Mouse (Mus musculus): ENCODE results near the gene Scn9a. TPM values are rescaled to one million over a fixed set of nuclear protein-coding genes. Genes with fewer than 3 reads are reported as not detected.

Scn9a gene
- polyA plus RNA-seq, 1 experiment from 2014 or later: 0.02 TPM

DNA sequence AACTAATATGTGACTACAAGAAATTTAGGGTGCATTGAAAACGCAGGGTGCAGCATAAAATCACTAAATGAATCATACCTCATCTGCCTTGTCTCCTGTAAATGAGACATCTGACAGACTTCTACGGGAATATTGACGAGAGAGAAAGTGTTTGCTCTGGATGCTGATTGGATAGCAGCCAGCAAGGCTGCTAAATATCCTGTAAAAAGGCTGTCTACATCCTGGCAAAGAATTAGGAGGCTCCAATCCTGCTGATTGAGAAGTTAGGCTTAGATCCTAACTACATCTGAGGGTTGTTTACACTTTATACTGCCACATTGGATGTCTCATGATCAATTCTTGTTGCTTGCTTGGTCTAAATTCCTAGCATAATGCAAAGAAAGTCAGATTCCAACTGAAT lies 44.6 kb downstream of the Scn9a start:
- no peak for ATAC-seq (ENCODE audit: low read depth)
- 63% methylated on average over 3 of the region's 3 CpGs for WGBS (ENCODE audit: insufficient replicate concordance)
- no peaks in the 10 kb centered on the region for H3K4me1 ChIP-seq (ENCODE audit: control insufficient read depth, low read depth, low read length)
- no peak overlapping the region for H3K4me2 ChIP-seq (ENCODE audit: low read depth, low read length)
- H3K9ac ChIP-seq (ENCODE audit: low read depth, low read length): no peak overlapping the region
- H3K27ac ChIP-seq (ENCODE audit: low read length): no peak overlapping the region
- no peaks in the 10 kb centered on the region for H3K36me3 ChIP-seq (ENCODE audit: control insufficient read depth, insufficient read depth)
- H3K9me3 ChIP-seq (replicated peaks; ENCODE audit: control insufficient read depth, low read length): no peaks in the 10 kb centered on the region
- H3K27me3 ChIP-seq (ENCODE audit: control insufficient read depth, insufficient read depth, low read depth, low read length): no peaks in the 10 kb centered on the region
- no peak overlapping the region for H3K4me3 ChIP-seq (ENCODE audit: low read depth, low read length)

DNA sequence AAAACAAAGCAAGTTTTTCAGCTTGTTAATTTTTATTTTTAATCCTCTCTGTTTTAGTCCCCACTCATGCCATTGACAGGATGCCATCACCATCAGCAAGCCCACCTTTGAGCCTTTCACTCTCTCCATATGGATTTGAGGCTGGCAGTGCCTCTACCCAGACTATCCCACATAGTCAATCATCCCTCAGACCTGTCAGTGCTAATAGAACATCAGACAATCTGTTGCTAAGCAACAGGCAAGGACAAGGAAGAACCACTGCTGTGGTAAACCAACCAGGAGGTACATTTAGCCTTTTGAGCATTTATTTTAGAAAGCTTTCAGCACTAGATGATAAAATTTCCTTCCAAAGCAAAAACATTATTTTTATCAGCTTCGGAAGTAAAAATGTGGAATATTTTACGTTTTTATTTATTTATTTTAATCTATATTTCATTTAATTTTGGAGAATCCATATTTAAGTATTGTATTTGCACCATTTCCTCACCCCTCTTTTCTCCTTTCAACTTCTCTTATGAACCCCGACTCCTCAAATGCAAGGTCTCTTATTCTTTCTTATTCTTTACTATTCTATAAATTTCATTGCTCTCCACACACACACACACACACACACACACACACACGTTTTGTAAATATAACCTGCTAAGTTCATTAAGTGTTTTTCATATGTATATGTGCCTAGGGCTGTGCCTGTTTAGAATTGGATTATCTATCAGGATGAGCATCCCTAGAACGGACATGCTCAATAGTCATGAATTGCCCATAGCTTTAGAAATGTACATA lies 54.5 kb downstream of the Scn9a start:
- Histone ChIP-seq H3K4me3 (ENCODE audit: low read depth, low read length) (no peak overlapping the region), H3K4me2 (ENCODE audit: low read depth, low read length) (no peak overlapping the region), H3K9me3 (replicated peaks; ENCODE audit: control insufficient read depth, low read length) (no peaks in the 10 kb centered on the region), H3K36me3 (ENCODE audit: control insufficient read depth, insufficient read depth) (no peaks in the 10 kb centered on the region), H3K27ac (ENCODE audit: low read length) (no peak overlapping the region), H3K4me1 (ENCODE audit: control insufficient read depth, low read depth, low read length) (no peaks in the 10 kb centered on the region), H3K27me3 (ENCODE audit: control insufficient read depth, insufficient read depth, low read depth, low read length) (no peaks in the 10 kb centered on the region), H3K9ac (ENCODE audit: low read depth, low read length) (no peak overlapping the region)
- WGBS (ENCODE audit: insufficient replicate concordance): 49% methylated on average over 5 of the region's 5 CpGs
- no peak for ATAC-seq (ENCODE audit: low read depth)

DNA sequence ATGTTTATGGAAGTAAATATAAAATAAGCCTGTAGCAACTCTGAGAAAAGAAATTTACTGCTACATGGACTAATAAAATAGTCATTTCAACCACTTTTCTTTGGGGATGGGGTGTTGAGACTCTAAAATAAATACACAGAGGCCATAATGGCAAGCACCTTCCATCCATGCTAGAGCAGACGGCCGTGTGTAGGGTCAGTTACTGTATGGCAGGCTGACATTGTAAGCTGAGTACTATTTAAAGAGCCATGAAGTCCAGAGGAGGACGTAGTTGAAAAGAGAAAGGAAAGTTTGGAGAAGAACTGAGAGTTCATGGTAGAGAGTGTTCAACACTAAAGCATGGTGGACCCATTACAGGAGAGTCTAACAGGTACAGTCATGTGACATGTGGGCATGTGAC lies 86.5 kb downstream of the Scn9a start:
- Histone ChIP-seq H3K36me3 (ENCODE audit: control insufficient read depth, insufficient read depth) (no peaks in the 10 kb centered on the region), H3K9ac (ENCODE audit: low read depth, low read length) (no peak overlapping the region), H3K9me3 (replicated peaks; ENCODE audit: control insufficient read depth, low read length) (no peaks in the 10 kb centered on the region), H3K4me3 (ENCODE audit: low read depth, low read length) (no peak overlapping the region), H3K4me2 (ENCODE audit: low read depth, low read length) (no peak overlapping the region), H3K27me3 (ENCODE audit: control insufficient read depth, insufficient read depth, low read depth, low read length) (no peaks in the 10 kb centered on the region), H3K4me1 (ENCODE audit: control insufficient read depth, low read depth, low read length) (no peaks in the 10 kb centered on the region), H3K27ac (ENCODE audit: low read length) (no peak overlapping the region)
- 59% methylated on average over 3 of the region's 3 CpGs for whole genome bisulfite sequencing (ENCODE audit: insufficient replicate concordance)
- ATAC-seq (ENCODE audit: low read depth): no peak

DNA sequence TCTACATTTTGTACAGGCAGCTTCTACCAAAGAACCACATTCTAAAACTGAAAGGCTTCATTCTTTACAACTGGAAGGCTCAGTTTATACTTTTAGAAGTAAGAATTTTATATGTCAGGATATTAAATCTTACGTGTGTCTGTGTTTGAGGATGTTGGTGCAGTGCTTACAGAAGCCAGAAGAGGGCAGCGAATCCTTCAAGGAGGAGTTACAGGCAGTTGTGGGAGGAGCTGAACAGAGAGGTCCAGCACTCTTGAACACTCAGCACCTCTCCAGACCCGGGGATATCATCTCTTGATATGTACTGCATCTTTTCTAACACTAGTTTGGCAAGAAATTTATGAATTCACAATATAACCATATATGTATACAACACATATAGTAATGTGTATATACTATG lies 114.8 kb downstream of the Scn9a start:
- no peak overlapping the region for H3K27ac ChIP-seq (ENCODE audit: low read length)
- no peaks in the 10 kb centered on the region for H3K27me3 ChIP-seq (ENCODE audit: control insufficient read depth, insufficient read depth, low read depth, low read length)
- H3K36me3 ChIP-seq (ENCODE audit: control insufficient read depth, insufficient read depth): no peaks in the 10 kb centered on the region
- no peak overlapping the region for H3K4me3 ChIP-seq (ENCODE audit: low read depth, low read length)
- 42% methylated on average over 3 of the region's 3 CpGs for WGBS (ENCODE audit: insufficient replicate concordance)
- no peaks in the 10 kb centered on the region for H3K9me3 ChIP-seq (replicated peaks; ENCODE audit: control insufficient read depth, low read length)
- no peak overlapping the region for H3K4me2 ChIP-seq (ENCODE audit: low read depth, low read length)
- H3K9ac ChIP-seq (ENCODE audit: low read depth, low read length): no peak overlapping the region
- H3K4me1 ChIP-seq (ENCODE audit: control insufficient read depth, low read depth, low read length): no peaks in the 10 kb centered on the region
- ATAC-seq (ENCODE audit: low read depth): no peak

DNA sequence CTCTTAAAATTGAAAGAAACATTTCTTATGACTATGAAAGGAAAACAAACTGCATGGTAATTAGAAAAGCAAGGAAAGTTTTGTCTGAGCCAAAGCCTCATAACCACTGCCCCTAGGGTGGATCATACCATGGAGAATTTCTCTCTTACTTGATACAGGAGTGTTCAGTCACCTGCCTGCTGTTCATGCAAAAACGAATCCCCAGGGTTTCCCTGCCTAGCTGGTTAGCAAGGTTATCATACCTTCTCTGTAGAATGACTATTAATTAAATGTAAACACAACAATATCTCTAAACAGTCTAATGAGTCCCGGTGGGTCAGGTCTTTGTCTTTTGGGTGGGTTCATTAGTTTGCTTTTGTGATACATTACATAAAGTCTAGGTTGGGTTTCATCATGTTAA lies 123.3 kb downstream of the Scn9a start:
- no peak overlapping the region for H3K4me2 ChIP-seq (ENCODE audit: low read depth, low read length)
- no peaks in the 10 kb centered on the region for H3K4me1 ChIP-seq (ENCODE audit: control insufficient read depth, low read depth, low read length)
- 51% methylated on average over 2 of the region's 2 CpGs for WGBS (ENCODE audit: insufficient replicate concordance)
- H3K27ac ChIP-seq (ENCODE audit: low read length): no peak overlapping the region
- H3K4me3 ChIP-seq (ENCODE audit: low read depth, low read length): no peak overlapping the region
- H3K27me3 ChIP-seq (ENCODE audit: control insufficient read depth, insufficient read depth, low read depth, low read length): no peaks in the 10 kb centered on the region
- H3K9me3 ChIP-seq (replicated peaks; ENCODE audit: control insufficient read depth, low read length): no peaks in the 10 kb centered on the region
- ATAC-seq (ENCODE audit: low read depth): no peak
- no peaks in the 10 kb centered on the region for H3K36me3 ChIP-seq (ENCODE audit: control insufficient read depth, insufficient read depth)
- no peak overlapping the region for H3K9ac ChIP-seq (ENCODE audit: low read depth, low read length)

DNA sequence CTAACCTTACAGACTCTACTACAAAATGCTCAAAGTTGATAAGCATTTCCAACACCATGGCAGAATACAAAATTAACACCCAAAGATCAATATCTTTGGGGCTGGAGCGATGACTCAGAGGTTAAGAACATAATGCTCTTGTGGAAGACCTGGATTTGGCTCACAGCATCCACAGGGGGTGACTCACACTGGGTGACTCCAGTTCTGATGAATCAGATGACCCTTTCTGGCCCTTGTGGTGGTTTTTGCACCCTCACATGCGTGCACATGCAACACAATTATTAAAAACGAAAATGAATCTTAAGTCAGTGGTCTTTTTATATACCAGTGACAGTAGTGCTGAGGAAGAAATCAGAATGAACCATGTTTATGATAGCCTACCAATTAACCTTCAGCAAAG lies 126.7 kb downstream of the Scn9a start:
- no peak for ATAC-seq (ENCODE audit: low read depth)
- no peaks in the 10 kb centered on the region for H3K9me3 ChIP-seq (replicated peaks; ENCODE audit: control insufficient read depth, low read length)
- H3K27ac ChIP-seq (ENCODE audit: low read length): no peak overlapping the region
- no peaks in the 10 kb centered on the region for H3K27me3 ChIP-seq (ENCODE audit: control insufficient read depth, insufficient read depth, low read depth, low read length)
- no peak overlapping the region for H3K4me3 ChIP-seq (ENCODE audit: low read depth, low read length)
- no peaks in the 10 kb centered on the region for H3K4me1 ChIP-seq (ENCODE audit: control insufficient read depth, low read depth, low read length)
- 49% methylated on average over 3 of the region's 3 CpGs for WGBS (ENCODE audit: insufficient replicate concordance)
- H3K4me2 ChIP-seq (ENCODE audit: low read depth, low read length): no peak overlapping the region
- no peaks in the 10 kb centered on the region for H3K36me3 ChIP-seq (ENCODE audit: control insufficient read depth, insufficient read depth)
- no peak overlapping the region for H3K9ac ChIP-seq (ENCODE audit: low read depth, low read length)

- H3K4me2 ChIP-seq (ENCODE audit: low read depth, low read length): no peak overlapping the region
- H3K9ac ChIP-seq (ENCODE audit: low read depth, low read length): no peak overlapping the region
- no peak for ATAC-seq (ENCODE audit: low read depth)
- no peaks in the 10 kb centered on the region for H3K9me3 ChIP-seq (replicated peaks; ENCODE audit: control insufficient read depth, low read length)
- no peak overlapping the region for H3K27ac ChIP-seq (ENCODE audit: low read length)
- H3K27me3 ChIP-seq (ENCODE audit: control insufficient read depth, insufficient read depth, low read depth, low read length): no peaks in the 10 kb centered on the region
- no peaks in the 10 kb centered on the region for H3K36me3 ChIP-seq (ENCODE audit: control insufficient read depth, insufficient read depth)
- 66% methylated on average over 1 of the region's 1 CpGs for WGBS (ENCODE audit: insufficient replicate concordance)
- no peak overlapping the region for H3K4me3 ChIP-seq (ENCODE audit: low read depth, low read length)
- no peaks in the 10 kb centered on the region for H3K4me1 ChIP-seq (ENCODE audit: control insufficient read depth, low read depth, low read length)
Measured at GRCm38 (mm10) chr2:66507616-66508015, 127.1 kb downstream of the Scn9a start.

- WGBS (ENCODE audit: insufficient replicate concordance): 63% methylated on average over 3 of the region's 3 CpGs
- Histone ChIP-seq H3K4me3 (ENCODE audit: low read depth, low read length) (no peak overlapping the region), H3K9me3 (replicated peaks; ENCODE audit: control insufficient read depth, low read length) (no peaks in the 10 kb centered on the region), H3K27me3 (ENCODE audit: control insufficient read depth, insufficient read depth, low read depth, low read length) (no peaks in the 10 kb centered on the region), H3K9ac (ENCODE audit: low read depth, low read length) (no peak overlapping the region), H3K4me2 (ENCODE audit: low read depth, low read length) (no peak overlapping the region), H3K4me1 (ENCODE audit: control insufficient read depth, low read depth, low read length) (no peaks in the 10 kb centered on the region), H3K36me3 (ENCODE audit: control insufficient read depth, insufficient read depth) (no peaks in the 10 kb centered on the region), H3K27ac (ENCODE audit: low read length) (no peak overlapping the region)
- no peak for ATAC-seq (ENCODE audit: low read depth)
Measured at GRCm38 (mm10) chr2:66502158-66502557, 132.6 kb downstream of the Scn9a start.

DNA sequence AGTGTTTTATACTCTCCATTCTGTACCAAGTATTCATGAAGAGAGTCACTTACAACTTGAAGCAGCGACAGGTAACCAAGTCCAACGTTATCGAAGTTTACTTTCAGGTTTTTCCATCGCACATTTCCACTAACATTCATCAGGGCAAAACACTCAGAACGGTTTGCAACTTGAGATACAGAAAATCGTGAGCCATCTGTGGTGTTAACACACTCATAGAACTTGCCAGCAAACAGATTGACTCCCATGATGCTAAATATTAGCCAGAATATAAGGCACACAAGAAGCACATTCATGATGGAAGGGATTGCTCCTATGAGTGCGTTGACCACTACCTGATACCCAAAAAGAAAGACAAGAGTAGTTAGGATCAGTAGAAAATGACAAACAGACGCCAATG lies 140.2 kb downstream of the Scn9a start:
- no peak overlapping the region for H3K4me2 ChIP-seq (ENCODE audit: low read depth, low read length)
- no peak overlapping the region for H3K27ac ChIP-seq (ENCODE audit: low read length)
- no peaks in the 10 kb centered on the region for H3K27me3 ChIP-seq (ENCODE audit: control insufficient read depth, insufficient read depth, low read depth, low read length)
- no peaks in the 10 kb centered on the region for H3K36me3 ChIP-seq (ENCODE audit: control insufficient read depth, insufficient read depth)
- no peak overlapping the region for H3K9ac ChIP-seq (ENCODE audit: low read depth, low read length)
- H3K9me3 ChIP-seq (replicated peaks; ENCODE audit: control insufficient read depth, low read length): no peaks in the 10 kb centered on the region
- WGBS (ENCODE audit: insufficient replicate concordance): 55% methylated on average over 8 of the region's 8 CpGs
- H3K4me3 ChIP-seq (ENCODE audit: low read depth, low read length): no peak overlapping the region
- no peak for ATAC-seq (ENCODE audit: low read depth)
- H3K4me1 ChIP-seq (ENCODE audit: control insufficient read depth, low read depth, low read length): no peaks in the 10 kb centered on the region

Measured in liver, embryonic 16.5 days (tissue).